Mouse (Mus musculus) urinary bladder, postnatal 4 days (tissue): ENCODE results near the gene Tdrkh.
A peak's percentile ranks its signal among the peaks of the same experiment; 100 is the strongest.

ENCODE experiments used
- DNase-seq, 2 experiments: peaks; one replicate each; pipeline ENCODE4 v3.0.0; 2021 to 2022; ENCODE audit warnings: low spot score in 2 of 2

Gene Tdrkh

DNA sequence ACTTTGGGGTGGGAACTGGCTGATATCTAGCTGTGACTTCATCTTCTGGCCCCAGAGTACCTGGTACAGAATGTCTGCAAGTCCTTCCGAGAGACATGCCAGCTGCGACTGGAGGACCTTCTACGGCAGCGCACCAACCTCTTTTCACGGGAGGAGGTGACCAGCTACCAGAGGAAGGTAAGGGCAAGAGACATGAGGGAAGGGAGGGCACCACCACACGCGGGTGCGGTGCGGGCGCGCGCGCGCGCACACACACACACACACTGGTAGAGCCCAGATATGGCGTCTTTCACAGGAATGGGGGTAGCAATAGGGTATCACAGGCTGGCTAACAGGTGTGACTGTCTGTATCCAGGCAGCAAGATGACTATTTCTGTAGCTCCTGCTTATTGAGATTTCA, 23.7 kb upstream of the Tdrkh start:
- no peak for DNase-seq

DNA sequence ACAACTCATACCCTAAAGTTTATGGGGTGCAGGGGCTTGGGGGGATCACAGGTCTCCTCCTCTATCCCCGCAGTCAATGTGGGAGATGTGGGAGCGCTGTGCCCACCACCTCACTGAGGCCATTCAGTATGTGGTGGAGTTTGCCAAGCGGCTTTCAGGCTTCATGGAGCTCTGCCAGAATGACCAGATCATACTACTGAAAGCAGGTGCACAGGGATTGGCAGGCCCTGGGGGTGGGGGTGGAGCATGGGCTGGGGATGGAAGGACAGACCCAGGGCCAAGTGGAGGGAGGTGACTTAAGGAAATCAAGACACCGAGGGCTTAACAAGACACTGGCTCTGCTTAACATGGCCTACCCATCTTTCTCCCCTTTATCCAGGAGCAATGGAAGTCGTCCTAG, 22.1 kb upstream of the Tdrkh start:
- no peak for DNase-seq

DNA sequence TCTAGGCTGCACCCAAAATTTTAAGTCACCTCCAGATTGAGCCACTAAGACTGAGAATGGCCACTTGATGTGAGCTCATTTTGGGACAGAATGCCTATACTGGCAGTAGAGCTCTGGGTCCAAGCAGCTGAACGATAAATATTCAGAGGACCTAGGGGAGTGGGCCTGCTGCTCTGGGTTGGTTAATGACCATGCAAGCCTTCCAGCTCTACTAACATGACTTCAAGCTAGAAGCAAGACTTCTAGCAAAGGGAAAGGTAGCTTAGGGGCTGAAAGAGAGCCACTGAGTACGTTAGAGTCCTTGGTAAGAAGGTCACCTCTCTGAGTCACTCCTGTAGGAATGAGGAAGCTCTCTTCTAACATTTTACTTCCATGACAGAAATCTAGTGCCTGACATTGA, 20.9 kb upstream of the Tdrkh start:
- DNase-seq: no peak

DNA sequence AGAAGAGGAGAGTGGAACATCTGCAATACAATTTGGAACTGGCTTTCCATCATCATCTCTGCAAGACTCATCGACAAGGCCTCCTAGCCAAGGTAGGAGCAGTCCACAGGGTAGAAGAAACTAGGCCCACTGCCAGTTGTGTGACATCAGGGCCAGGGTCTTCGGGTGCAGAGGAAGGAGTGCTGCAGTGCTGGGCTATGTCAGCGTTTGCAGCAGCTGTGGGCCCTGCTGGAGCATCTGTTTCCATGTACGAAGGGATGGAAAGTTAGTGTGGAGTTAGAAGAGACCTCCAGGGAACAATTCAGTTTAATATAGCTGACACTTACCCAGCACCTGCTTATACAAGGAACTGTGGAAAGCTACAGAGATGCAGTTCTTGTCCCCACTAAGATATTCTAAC, 20.0 kb upstream of the Tdrkh start:
- no peak for DNase-seq

DNA sequence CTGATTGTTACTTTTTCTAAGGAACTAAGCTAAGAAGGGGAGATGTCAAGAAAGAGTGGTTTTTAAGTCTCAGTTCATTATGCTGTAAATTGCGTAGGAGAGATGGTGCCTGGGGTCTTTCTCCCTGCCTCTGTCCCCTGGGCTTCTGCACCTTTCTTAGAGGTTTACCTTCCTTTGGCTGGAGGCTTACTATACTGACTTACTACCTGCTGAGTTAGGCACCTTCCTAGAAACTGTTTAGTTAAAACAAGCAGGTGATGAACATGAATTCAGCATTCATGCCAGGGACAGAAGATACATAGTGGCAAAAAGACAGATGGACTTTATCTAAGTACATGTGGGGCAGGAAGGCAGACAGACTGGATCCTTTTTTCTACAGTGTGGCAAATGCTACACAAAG, 16.7 kb upstream of the Tdrkh start:
- DNase-seq: no peak

DNA sequence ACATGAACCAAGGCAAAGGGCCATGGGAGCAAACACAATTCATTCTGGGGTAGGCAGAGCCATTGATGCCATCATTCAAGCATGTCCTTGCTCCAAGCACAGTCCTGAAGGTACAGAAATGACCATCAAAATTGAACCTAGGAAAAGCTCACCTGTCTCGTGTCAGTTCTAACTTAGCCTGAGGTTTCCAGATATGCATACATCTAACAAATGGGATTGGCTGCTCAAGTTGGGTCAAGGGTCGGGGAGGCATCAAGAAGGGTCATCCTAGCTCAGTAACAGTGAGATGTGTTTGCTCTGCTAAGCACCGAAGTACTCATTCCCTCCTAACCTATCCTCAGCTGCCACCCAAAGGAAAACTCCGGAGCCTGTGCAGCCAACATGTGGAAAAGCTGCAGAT, 16.2 kb upstream of the Tdrkh start:
- no peak for DNase-seq

DNA sequence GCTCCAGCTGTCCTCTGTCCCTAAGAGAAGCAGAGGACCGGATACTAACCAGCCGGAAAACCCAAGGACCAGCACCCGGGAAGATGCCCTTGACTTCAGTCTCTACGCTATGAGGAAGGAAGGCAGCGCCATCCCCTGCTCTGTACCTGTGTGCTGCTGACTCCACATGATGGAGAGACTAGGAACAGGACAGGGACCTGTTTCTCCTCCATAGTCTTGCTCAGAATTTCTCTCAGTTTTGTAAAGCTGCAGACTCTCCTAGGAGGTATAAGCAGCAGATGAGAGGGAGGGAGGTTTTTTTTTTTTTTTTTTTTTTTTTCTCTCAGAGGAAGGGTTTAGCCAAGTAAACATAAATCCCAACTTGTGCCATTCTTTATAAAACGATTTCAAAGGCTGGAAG, 14.9 kb upstream of the Tdrkh start, which contains the start of gene Lingo4:
Gene Lingo4, plus strand, starts transcription at position 301 of the 400 bp plus-strand sequence.
- DNase-seq: no peak

DNA sequence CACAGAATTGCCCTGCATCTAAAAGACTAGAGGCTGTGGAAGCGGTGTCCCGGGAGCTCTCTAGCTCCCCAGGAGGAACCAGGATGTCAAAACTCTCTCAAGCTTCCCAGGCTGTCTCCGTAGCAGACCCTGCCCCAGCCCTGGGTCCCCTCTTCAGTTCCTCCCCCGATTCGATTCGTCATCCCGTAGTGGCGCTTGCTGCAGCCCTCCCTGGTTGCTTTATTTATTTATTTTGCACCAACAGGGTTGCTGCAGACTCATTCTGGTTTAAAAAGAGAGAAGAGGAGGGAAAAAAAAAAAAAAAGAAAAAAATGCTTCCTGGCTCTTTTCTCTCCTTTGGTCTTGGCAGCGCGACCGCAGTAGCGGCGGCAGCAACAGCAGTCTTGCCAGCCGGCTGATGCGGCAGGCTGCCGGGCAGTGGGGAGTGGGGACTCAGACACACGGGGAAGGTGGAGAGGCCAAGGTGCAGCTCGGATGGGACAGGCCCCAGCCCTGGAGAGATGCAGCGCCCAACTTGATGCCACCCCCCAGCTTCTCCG, 14.1 kb upstream of the Tdrkh start:
- DNase-seq: no peak

DNA sequence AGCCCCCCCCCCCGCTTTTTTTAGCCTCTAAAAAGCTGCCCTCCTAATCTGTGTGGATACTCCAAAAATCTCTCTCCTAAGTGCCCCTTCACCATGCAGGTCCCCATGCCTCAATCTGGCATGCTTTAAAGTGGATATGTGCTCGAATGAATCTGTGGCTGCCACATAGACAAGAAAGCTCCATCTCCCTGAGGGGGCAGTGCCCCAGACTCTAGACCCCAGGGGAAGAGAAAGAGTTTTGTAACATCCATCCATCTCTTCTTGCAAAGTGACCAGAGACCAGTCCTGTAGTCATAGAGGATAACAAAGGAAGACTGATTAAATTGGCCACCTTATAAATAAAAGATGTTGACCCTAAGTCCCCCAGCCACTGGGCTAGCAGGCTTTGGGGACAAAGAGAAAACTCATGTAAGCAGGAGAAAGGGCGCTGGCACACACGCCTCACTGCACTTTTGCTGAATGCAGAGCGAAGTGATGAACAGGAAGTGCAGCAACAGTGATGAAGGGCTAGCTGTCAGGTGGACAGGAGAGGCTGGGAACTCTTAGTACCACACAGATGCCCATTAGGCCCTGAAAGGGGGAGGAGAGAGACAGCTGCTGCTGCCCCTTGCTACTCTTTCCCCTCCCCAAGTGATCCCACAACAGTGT, 13.3 kb upstream of the Tdrkh start:
- DNase-seq: no peak

DNA sequence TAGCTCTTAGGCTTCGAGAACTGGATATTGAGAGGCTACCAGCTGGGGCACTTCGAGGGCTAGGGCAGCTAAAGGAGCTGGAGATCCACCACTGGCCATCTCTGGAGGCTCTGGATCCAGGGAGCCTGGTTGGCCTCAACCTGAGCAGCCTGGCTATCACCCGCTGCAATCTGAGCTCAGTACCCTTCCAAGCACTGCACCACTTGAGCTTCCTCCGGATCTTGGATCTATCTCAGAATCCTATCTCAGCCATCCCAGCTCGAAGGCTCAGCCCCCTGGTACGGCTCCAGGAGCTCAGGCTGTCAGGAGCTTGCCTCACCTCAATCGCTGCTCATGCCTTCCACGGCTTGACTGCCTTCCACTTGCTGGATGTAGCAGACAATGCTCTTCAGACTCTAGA, 10.6 kb upstream of the Tdrkh start:
- DNase-seq: no peak

DNA sequence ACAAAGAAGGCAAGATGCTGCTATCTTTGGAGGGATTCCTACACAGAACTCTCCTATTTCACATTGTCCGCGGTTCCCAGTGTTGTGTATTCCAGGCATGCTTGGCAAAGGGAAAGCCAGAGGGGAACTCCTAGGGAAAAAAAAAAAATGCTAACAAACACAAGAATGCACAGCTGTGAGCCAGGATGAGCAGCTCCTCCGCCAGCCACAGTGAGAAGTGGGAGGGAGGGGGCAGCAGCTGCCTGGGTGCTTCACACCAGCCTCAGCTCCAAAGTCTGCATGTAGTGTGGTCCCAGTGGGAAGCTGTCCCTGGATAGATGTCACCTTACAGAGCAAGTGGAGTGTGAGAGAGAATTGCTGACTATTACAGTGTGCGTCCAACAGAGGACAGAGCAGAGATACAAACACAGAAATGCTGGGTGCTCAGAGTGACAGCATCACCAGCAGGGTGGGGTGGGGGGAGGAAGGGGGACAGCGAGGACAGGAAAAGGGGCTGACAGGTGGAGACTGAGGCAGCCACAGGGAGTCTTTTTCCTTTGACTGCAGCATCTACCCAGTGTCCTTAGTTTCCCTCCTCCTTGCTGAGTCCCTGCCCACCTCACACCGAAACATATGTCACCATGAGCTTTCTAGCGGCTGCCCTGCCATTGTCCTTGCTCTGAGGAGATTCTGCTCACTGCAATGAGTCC, 8.6 kb upstream of the Tdrkh start:
- no peak for DNase-seq

DNA sequence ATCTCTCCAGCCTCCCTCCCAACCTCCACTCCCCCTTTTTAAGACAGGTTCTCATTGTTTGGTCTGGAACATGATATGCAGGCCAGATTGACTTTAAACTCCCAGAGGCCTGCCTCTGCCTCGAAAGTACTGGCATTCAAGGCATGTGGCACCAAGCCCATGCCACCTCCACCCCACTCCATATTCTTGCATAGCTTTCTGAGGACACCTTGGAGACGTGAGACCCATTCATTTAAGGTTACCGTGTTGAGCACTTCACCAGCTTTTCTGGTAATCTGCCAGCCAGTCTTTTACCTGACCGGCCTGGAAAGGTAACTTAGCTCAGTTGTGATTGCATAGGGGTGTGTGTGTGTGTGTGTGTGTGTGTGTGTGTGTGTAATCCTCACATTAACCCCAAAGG, 7.5 kb upstream of the Tdrkh start:
- DNase-seq: no peak

DNA sequence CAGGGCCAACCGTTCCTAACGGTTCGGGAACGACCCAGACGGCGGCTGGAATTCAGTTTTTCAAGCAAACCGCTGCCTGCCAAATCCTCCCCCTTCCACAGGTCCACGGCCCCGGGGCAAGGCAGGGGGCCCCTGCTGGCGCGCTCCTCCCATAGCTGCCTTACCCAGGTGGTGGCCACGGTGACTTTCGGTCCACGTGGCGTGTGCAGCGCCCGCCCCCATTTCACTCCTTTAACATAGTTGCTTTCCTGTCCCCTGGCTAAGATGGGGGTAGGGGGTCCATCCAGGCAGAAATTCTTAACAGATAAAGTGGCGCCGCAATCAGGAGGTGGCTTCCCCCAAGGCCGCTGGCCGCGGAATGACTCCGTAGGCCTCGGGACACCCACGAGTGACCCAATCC, 543 bp upstream of the Tdrkh start:
- DNase-seq: no peak

DNA sequence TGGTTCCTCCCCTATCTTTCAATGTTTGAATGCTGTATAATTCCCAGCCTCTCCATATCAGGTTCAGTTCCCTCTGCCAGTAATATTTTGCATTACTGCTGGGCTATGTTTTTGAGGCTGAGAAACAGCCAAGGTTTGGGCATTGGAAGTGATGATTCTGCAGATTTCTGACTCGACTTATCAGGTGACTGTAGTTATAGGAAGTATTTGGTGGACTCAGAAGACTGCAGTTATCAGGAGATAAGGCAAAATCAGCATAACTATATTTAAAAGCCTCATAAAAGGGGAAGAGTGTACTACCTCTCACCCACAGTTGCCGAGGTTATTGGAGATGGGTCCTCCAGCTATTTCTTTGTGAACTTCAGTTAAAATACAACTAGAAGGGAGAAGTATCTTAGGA, 17.9 kb downstream of the Tdrkh start:
- no peak for DNase-seq

DNA sequence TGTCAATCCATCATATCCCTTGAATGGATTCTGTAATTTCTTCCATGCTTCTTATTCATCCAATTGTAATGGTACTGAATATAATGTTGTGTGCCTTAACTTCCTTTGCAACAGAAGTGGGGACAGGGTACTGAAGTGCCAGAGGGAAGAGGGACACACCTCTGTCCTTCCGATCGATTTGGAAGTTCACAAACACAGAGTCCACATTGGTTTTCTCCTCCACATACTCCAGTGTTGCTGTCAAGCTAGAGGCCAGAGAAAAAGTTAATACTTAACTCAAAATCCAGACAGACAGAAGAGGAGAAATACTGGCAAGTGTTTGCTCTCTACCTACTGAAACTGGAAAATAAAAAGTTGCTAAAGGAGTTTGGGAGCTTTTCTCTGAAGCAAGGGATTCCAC, 21.2 kb downstream of the Tdrkh start:
- DNase-seq: no peak

DNA sequence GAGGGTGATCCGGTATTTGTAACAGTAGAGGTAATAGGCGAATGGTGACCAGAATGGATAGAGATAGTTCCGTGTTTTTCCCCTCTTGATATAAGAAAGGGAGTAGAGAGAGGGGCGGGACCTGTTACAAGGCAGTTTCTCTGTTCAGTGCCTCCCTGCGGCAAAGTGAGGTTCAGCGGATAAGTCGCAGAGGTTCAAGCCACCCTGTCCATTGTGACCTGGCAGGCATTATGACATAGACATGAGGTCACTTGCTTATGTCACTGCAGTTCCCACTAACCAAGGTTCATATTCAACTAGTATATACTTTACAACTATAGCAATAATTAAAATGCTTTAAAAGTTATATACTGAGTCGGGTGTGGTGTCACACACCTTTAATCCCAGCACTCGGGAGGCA, 23.3 kb downstream of the Tdrkh start:
- no peak for DNase-seq

DNA sequence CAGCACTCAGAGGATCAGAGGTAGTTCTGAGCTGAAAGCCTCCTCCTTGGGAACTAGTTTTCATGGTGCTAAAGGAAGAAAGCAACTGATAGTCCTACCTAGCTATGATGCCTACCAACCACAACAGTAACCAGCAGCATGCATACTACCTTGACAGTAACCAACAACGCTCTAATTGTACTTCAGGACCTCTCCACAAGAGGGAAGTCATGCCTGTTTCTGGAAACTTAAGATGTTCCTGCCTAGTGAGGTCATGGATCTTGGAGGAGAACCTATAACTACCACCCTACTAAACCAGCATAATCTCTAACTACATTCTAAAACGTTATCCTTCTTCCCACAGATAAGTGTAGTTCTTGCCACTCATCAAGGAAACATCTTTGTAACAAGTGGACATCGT, 28.1 kb downstream of the Tdrkh start:
- DNase-seq: no peak

DNA sequence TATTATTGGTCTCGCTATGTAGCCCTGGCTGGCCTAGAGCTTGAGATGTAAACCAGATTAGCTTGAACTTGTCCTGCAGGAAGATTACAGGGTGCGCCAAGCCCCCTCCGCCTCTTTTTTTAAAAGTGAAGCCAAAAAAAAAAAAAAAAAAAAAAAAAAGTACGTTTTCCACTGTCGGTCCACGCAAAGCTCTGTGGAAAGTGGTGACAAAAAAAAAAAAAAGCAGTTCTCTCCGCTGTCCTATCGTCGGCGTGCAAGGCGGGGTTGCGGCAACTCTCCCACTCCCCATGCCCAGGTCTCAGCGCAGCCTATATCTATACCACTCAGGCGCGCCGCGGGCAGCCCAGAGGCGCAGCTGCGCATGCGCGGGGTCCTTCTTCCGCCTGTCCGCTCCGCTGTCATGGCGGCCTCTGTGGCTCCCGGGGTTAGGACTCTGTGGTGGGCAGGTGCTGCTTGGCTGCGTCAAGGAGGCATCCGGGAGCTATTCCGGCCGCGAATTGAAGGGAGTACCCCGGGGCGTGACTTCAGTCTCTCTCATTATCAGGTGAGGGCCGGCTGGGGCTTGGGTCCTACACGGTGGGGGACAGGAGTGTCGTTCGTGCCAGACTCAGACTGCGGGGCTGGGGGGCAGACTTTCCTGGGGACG, 30.0 kb downstream of the Tdrkh start, which contains the start of gene Mrpl9:
Gene Mrpl9, plus strand, starts transcription at position 368 of the 646 bp plus-strand sequence.
- DNase-seq: peak; percentile 93 to 94

DNA sequence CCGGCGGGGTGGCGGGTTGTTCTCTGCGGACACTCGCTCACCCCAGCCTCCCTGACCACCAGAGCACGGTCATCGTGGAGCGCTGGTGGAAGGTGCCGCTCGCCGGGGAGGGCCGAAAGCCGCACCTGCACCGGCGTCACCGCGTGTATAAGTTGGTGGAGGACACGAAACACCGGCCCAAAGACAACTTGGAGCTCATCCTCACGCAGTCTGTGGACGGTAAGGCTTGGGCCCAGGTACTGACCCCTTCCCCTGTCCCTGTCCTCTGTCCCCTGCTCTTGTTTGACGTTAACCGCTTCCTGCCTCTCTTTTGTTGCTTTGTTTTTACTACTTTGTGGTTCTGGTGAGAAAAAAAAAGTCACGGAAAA, 30.5 kb downstream of the Tdrkh start, which contains the start of gene Oaz3:
Gene Oaz3, minus strand, starts transcription at position 319 of the 368 bp plus-strand sequence.
- no peak for DNase-seq

DNA sequence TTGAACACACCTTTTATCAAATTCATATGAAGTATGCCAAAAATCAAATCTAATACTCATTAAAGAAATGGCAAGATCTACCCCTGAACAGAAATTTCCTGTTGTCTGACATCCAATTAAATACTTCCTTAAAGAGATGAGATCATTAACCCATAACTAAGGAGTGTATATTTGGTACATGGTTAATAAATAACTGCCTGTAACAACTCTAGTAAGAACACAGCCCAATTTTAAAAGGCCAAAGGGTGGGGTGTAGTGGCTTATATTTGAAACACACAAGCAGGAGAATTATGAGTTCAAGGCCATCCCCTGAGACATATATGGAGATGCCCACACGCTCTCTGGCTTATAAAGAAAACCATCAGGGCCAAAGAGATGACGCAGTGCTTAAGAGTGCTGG, 36.3 kb downstream of the Tdrkh start:
- DNase-seq: no peak

DNA sequence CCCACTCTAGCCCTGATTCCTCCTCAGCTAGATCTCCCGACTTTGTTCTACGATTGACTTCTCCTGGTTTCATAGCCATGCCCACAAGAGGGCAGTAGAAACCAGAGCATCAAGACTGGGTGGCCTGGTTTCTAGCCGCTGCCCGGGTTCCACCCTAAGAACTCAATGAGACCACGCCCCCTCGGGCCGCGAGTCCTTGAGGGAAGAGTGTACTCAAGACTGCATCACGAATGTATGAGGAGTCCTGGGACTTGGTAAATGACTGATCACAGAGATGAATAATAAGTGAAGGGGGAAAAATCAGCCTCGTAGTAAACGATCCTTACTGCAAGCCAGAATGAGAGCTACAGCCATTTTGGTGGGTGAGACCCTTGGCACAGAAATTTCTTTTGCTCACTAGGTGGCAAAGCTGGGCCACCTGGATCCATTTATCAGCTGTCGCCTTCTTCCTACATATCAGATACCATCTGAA, 43.5 kb downstream of the Tdrkh start:
- DNase-seq: peak; percentile 72 to 81

DNA sequence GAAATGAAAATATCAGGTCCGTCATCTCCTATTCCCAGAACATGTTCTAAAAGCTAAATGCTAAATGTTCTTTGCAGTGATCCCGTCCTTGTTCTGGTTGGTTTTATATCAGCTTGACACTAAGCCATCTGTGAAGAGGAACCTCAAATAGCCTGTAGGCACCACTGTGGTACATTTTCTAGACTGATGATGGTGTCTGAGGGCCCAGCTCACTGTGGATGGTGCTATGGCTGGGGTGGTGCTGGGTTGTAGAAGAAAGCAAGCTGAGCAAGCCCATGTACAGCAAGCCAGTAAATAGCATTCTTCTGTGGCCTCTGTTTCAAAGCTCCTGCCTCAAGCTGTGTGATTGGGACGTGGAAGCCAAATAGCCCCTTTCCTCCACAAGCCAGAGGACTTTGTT, 44.0 kb downstream of the Tdrkh start:
- no peak for DNase-seq

DNA sequence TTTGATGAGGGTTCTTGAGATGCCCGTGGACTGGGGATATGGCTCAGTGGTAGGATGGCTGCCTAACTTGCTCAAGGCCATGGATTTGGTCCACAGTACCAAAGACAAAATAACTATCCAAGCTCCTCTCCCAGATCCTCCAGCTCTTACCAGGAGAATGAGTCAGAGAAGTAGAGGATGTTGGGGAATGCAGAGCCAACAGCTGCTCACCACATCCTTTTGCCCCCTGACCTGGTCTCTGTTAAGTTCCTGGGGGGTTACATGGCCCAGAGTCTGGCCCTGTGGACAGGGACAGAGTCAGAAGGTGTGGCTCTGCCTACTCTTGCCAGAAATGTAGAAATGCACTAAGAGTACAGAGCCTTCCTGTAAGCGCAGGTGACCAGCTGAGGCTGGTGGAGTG, 46.8 kb downstream of the Tdrkh start:
- no peak for DNase-seq
